Mouse (Mus musculus): ENCODE measurements at regions not wholly inside any gene's neighbourhood (a gene's known extent, or its start where the extent isn't known, plus 50 kb on each side); places are given as distances from the start of the nearest gene placed in this dataset.

- DNase-seq (ENCODE audit: low spot score): no peak
Measured at GRCm38 (mm10) chr6:95179993-95180392, 63.0 kb downstream of the Kbtbd8 start.

GRCm38 (mm10) chr6:95182238-95182637 lies 65.2 kb downstream of the Kbtbd8 start:
- DNase-seq (ENCODE audit: low spot score): no peak

GRCm38 (mm10) chr6:95185074-95185931 lies 68.3 kb downstream of the Kbtbd8 start:
- DNase-seq (ENCODE audit: low spot score): no peak

- DNase-seq (ENCODE audit: low spot score): no peak
Measured at GRCm38 (mm10) chr6:95196631-95197030, 79.6 kb downstream of the Kbtbd8 start.

- no peak for DNase-seq (ENCODE audit: low spot score)
Measured at GRCm38 (mm10) chr6:95198611-95199010, 81.6 kb downstream of the Kbtbd8 start.

- no peak for DNase-seq (ENCODE audit: low spot score)
Measured at GRCm38 (mm10) chr6:95202291-95202790, 85.3 kb downstream of the Kbtbd8 start.

GRCm38 (mm10) chr6:95202978-95203377 lies 85.9 kb downstream of the Kbtbd8 start:
- DNase-seq (ENCODE audit: low spot score): no peak

- DNase-seq (ENCODE audit: low spot score): no peak
Measured at GRCm38 (mm10) chr6:95204231-95204630, 87.2 kb downstream of the Kbtbd8 start.

GRCm38 (mm10) chr6:95207063-95207462 lies 90.0 kb downstream of the Kbtbd8 start:
- no peak for DNase-seq (ENCODE audit: low spot score)

- no peak for DNase-seq (ENCODE audit: low spot score)
Measured at GRCm38 (mm10) chr6:95217431-95217830, 100.4 kb downstream of the Kbtbd8 start.

- DNase-seq (ENCODE audit: low spot score): no peak
Measured at GRCm38 (mm10) chr6:95218830-95219229, 101.8 kb downstream of the Kbtbd8 start.

- peak; percentile 62 for DNase-seq (ENCODE audit: low spot score)
Measured at GRCm38 (mm10) chr6:95223537-95223936, 98.4 kb upstream of the Gm10234 start.

- DNase-seq (ENCODE audit: low spot score): no peak
Measured at GRCm38 (mm10) chr6:95229885-95230284, 92.0 kb upstream of the Gm10234 start.

GRCm38 (mm10) chr6:95234712-95235111 lies 87.2 kb upstream of the Gm10234 start:
- DNase-seq (ENCODE audit: low spot score): no peak

- no peak for DNase-seq (ENCODE audit: low spot score)
Measured at GRCm38 (mm10) chr6:95243657-95244056, 78.3 kb upstream of the Gm10234 start.

- DNase-seq (ENCODE audit: low spot score): no peak
Measured at GRCm38 (mm10) chr6:95244911-95245310, 77.0 kb upstream of the Gm10234 start.

GRCm38 (mm10) chr6:95256303-95256702 lies 65.6 kb upstream of the Gm10234 start:
- no peak for DNase-seq (ENCODE audit: low spot score)

- DNase-seq (ENCODE audit: low spot score): no peak
Measured at GRCm38 (mm10) chr6:95261001-95261400, 60.9 kb upstream of the Gm10234 start.

- DNase-seq (ENCODE audit: low spot score): no peak
Measured at GRCm38 (mm10) chr6:95264011-95264869, 57.7 kb upstream of the Gm10234 start.

GRCm38 (mm10) chr6:95269524-95269923 lies 52.4 kb upstream of the Gm10234 start:
- no peak for DNase-seq (ENCODE audit: low spot score)

Measured in thymus, postnatal 0 days (tissue).